Mouse (Mus musculus): Measurements from ENCODE around the gene Akap12.

Gene Akap12

GRCm38 (mm10) chr10:4266041-4266930 lies at the start of gene Akap12:
Gene Akap12, plus strand, starts transcription at chr10:4266380.
- DNase-seq (ENCODE audit: low read depth, low spot score) = no peak

- DNase-seq (ENCODE audit: low read depth, low spot score) = no peak
Observed at GRCm38 (mm10) chr10:4230563-4231359, 35.4 kb upstream of the Akap12 start.

- no peak for DNase-seq (ENCODE audit: low read depth, low spot score)
Observed at GRCm38 (mm10) chr10:4233102-4233501, 33.1 kb upstream of the Akap12 start.

GRCm38 (mm10) chr10:4239794-4240574 lies 26.2 kb upstream of the Akap12 start:
- DNase-seq (ENCODE audit: low read depth, low spot score) = no peak

GRCm38 (mm10) chr10:4243591-4244300 lies 22.4 kb upstream of the Akap12 start:
- no peak for DNase-seq (ENCODE audit: low read depth, low spot score)

- no peak for DNase-seq (ENCODE audit: low read depth, low spot score)
Observed at GRCm38 (mm10) chr10:4245812-4246211, 20.4 kb upstream of the Akap12 start.

- DNase-seq (ENCODE audit: low read depth, low spot score) = no peak
Observed at GRCm38 (mm10) chr10:4246407-4246806, 19.8 kb upstream of the Akap12 start.

- DNase-seq (ENCODE audit: low read depth, low spot score) = no peak
Observed at GRCm38 (mm10) chr10:4249235-4249845, 16.8 kb upstream of the Akap12 start.

- no peak for DNase-seq (ENCODE audit: low read depth, low spot score)
Observed at GRCm38 (mm10) chr10:4250681-4251080, 15.5 kb upstream of the Akap12 start.

- no peak for DNase-seq (ENCODE audit: low read depth, low spot score)
Observed at GRCm38 (mm10) chr10:4253613-4254012, 12.6 kb upstream of the Akap12 start.

GRCm38 (mm10) chr10:4254459-4254858 lies 11.7 kb upstream of the Akap12 start:
- DNase-seq (ENCODE audit: low read depth, low spot score) = no peak

- no peak for DNase-seq (ENCODE audit: low read depth, low spot score)
Observed at GRCm38 (mm10) chr10:4260925-4261324, 5.3 kb upstream of the Akap12 start.

GRCm38 (mm10) chr10:4261359-4261952 lies 4.7 kb upstream of the Akap12 start:
- DNase-seq (ENCODE audit: low read depth, low spot score) = no peak

- no peak for DNase-seq (ENCODE audit: low read depth, low spot score)
Observed at GRCm38 (mm10) chr10:4265641-4266040, 539 bp upstream of the Akap12 start.

GRCm38 (mm10) chr10:4266931-4267310 lies 741 bp downstream of the Akap12 start:
- no peak for DNase-seq (ENCODE audit: low read depth, low spot score)

- DNase-seq (ENCODE audit: low read depth, low spot score) = no peak
Observed at GRCm38 (mm10) chr10:4267481-4267880, 1.3 kb downstream of the Akap12 start.

GRCm38 (mm10) chr10:4268140-4268539 lies 2.0 kb downstream of the Akap12 start:
- no peak for DNase-seq (ENCODE audit: low read depth, low spot score)

GRCm38 (mm10) chr10:4275572-4275971 lies 9.4 kb downstream of the Akap12 start:
- no peak for DNase-seq (ENCODE audit: low read depth, low spot score)

- no peak for DNase-seq (ENCODE audit: low read depth, low spot score)
Observed at GRCm38 (mm10) chr10:4276081-4276480, 9.9 kb downstream of the Akap12 start.

GRCm38 (mm10) chr10:4278041-4278440 lies 11.9 kb downstream of the Akap12 start:
- DNase-seq (ENCODE audit: low read depth, low spot score) = no peak
